Mouse (Mus musculus) ES-Bruce4 (cell line): Measurements from ENCODE around the gene Sptbn4.

Experiments
- CTCF ChIP-seq: IDR thresholded peaks from one replicate; pipeline ENCODE4 v1.8.1; 2011; ENCODE audit warnings: low read depth, low read length
- EP300 ChIP-seq: IDR thresholded peaks from 2 replicates; pipeline ENCODE4 v1.6.1; 2011; ENCODE audit warnings: low read depth, low read length; ENCODE audit not compliant: insufficient read depth
- POLR2A ChIP-seq: IDR thresholded peaks from one replicate; pipeline ENCODE4 v1.8.1; 2011; ENCODE audit warnings: low read length; ENCODE audit not compliant: insufficient read depth

DNA sequence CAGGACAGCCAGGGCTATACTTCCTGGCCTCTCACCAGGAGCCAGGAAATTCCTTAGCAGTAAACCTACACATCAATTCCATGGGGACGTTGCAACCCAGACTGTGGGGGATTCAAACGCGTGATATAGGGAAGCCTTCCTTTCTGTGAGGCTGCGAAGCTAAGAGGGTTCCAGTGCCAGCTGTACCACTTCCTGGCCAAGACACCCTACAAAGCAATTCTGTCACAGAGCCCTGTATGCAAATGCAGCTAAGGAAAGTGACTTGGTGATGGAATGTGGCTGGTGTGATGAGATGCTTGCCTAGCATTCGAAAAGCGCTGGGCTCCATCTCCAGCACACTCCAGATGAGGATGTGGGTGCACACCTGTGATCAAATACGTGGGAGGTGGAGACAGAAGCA, 46.9 kb downstream of the Sptbn4 start:
- TF ChIP-seq CTCF = no peak
- TF ChIP-seq EP300 = no peak
- no peak for TF ChIP-seq POLR2A
